Mouse (Mus musculus) midbrain, embryonic 16.5 days (tissue): ENCODE measurements around the gene Dpm1. TPM values are rescaled to one million over a fixed set of nuclear protein-coding genes. Genes with fewer than 3 reads are reported as not detected.

ENCODE experiments used
- ATAC-seq: fragments of 200-750 bp; cut with Nextera tagmentation; 2 replicates; pipeline ENCODE4 v1.8.0; 2017; ENCODE audit warnings: moderate TSS enrichment
- H3K27ac ChIP-seq: fragments of 300-500 bp; sonication (generic); 2 replicates; pipeline ENCODE4 v1.5.1; 2014; ENCODE audit warnings: mild to moderate bottlenecking, low read length, mixed read lengths
- H3K27me3 ChIP-seq: fragments of 300-500 bp; sonication (generic); 2 replicates; pipeline ENCODE4 v1.6.1; 2014; ENCODE audit warnings: low read depth, low read length, mixed read lengths; ENCODE audit not compliant: control insufficient read depth, insufficient read depth
- H3K36me3 ChIP-seq: fragments of 300-500 bp; sonication (generic); 2 replicates; pipeline ENCODE4 v1.6.1; 2014; ENCODE audit warnings: mild to moderate bottlenecking, low read length, moderate library complexity, mixed read lengths; ENCODE audit not compliant: control insufficient read depth, insufficient read depth
- H3K4me1 ChIP-seq: fragments of 300-500 bp; sonication (generic); 2 replicates; pipeline ENCODE4 v1.6.1; 2014; ENCODE audit warnings: mild to moderate bottlenecking, low read length, mixed read lengths; ENCODE audit not compliant: control insufficient read depth, insufficient read depth
- H3K4me2 ChIP-seq: fragments of 300-500 bp; sonication (generic); 2 replicates; pipeline ENCODE4 v1.6.1; 2014; ENCODE audit warnings: mild to moderate bottlenecking, low read length, mixed read lengths
- H3K4me3 ChIP-seq: fragments of 300-500 bp; sonication (generic); 2 replicates; pipeline ENCODE4 v1.5.1; 2014; ENCODE audit warnings: low read depth, mild to moderate bottlenecking, low read length, moderate library complexity, mixed read lengths
- H3K9ac ChIP-seq: fragments of 300-500 bp; sonication (generic); 2 replicates; pipeline ENCODE4 v1.6.1; 2014; ENCODE audit warnings: low read depth, low read length, mixed read lengths
- H3K9me3 ChIP-seq: fragments of 300-500 bp; sonication (generic); replicated peaks from 2 replicates; pipeline ENCODE4 v1.6.1; 2014; ENCODE audit warnings: mild to moderate bottlenecking, low read length, mixed read lengths; ENCODE audit not compliant: control insufficient read depth, poor library complexity, severe bottlenecking
- WGBS: fragments of 180-500 bp; shearing (Covaris S2); extraction: QIAGEN DNeasy Blood & Tissue Kit; methylation state at CpG from one replicate; pipeline ENCODE4 v1.1.7; 2014; 5-methylcytosine and 5-hydroxymethylcytosine counted together
- microRNA-seq: library from miRNA; unstranded; fragments of <30 nt; microRNA quantifications from one replicate; pipeline ENCODE4, GENCODE M21; 2017
- polyA plus RNA-seq: library from polyadenylated mRNA; unstranded; fragments of >200 nt; fragmentation: Nextera tagmentation; extraction: Ambion mirVana; gene quantifications from 2 replicates; pipeline ENCODE4 v1.2.1, GENCODE M21; 2015

Dpm1 gene
- polyA plus RNA-seq, 1 experiment from 2014 or later = 80.3 TPM

DNA sequence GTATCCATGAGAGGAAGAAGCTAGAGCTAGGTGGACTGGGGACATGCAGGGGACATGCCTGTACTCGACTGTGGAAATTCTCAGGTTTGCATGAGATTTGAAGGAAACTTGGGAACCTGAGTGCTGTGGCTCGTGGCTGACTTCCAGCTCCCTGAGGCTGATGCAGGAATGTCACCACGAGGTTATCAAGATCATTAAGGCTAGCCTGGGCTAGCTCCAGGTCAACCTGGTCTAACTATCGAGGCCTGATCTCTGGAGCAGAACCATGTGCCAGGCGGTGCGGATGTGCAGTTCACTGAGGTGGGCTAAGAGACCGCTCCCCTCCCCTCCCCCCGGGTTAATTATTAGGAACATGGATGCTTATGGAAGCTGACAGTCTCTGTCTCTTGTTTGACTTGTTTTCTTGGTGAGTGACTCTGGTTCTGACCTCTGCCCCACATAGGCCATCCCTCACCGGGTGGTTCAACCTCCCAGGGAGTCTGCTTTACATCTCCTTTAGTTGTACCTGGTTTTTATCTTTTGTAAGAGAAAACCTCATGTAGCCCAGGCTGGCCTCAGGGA, 69.9 kb downstream of the Dpm1 start:
- H3K27me3 ChIP-seq = no peaks in the 10 kb centered on the region
- ATAC-seq = no peak
- 85% methylated on average over 9 of the region's 9 CpGs for WGBS

More for the DNA sequence above, 69.9 kb downstream of the Dpm1 start:
- Histone ChIP-seq H3K9me3 (no peaks in the 10 kb centered on the region), H3K4me2 (no peak overlapping the region), H3K9ac (no peak overlapping the region), H3K36me3 (no peaks in the 10 kb centered on the region), H3K27ac (no peak overlapping the region), H3K4me3 (no peak overlapping the region), H3K4me1 (peaks cover 12% of the 10 kb centered on the region; the same call in 1 of the 2 replicates)

Small RNAs within 50 kb of the gene (microRNA-seq; reads per million reads assigned to microRNA genes)
- gene Gm24561 = not detected

Other genes with a start within 250 kb of the Dpm1 start
- gene Ripor3, start 220.0 kb downstream of the Dpm1 start, polyA plus RNA-seq = 0.53 and 0.58 TPM in 2 replicates
- gene Pard6b, start 149.6 kb downstream of the Dpm1 start, polyA plus RNA-seq = 6.8 and 7.3 TPM in 2 replicates
- 2.7 and 2.8 TPM in 2 replicates for gene Adnp, start 23.5 kb downstream of the Dpm1 start, polyA plus RNA-seq
- gene Gm20716, start 227 bp downstream of the Dpm1 start, polyA plus RNA-seq = 18.2 and 21.7 TPM in 2 replicates
- gene Mocs3, start within 50 bp of the Dpm1 start, polyA plus RNA-seq = 7.5 and 8.5 TPM in 2 replicates
- gene Kcng1, start 51.1 kb upstream of the Dpm1 start, polyA plus RNA-seq = 3.5 and 3.6 TPM in 2 replicates